Mouse (Mus musculus) bone marrow macrophage, adult 2 months (primary cell): ENCODE data around the gene Gpalpp1.

Experiments
- CTCF ChIP-seq: IDR thresholded peaks from 2 replicates; pipeline ENCODE4 v1.5.1; 2012; ENCODE audit warnings: low read depth, mild to moderate bottlenecking, low read length, moderate library complexity
- POLR2A ChIP-seq: IDR thresholded peaks from 2 replicates; pipeline ENCODE4 v1.6.1; 2012; ENCODE audit warnings: mild to moderate bottlenecking, low read depth, low read length, borderline replicate concordance

DNA sequence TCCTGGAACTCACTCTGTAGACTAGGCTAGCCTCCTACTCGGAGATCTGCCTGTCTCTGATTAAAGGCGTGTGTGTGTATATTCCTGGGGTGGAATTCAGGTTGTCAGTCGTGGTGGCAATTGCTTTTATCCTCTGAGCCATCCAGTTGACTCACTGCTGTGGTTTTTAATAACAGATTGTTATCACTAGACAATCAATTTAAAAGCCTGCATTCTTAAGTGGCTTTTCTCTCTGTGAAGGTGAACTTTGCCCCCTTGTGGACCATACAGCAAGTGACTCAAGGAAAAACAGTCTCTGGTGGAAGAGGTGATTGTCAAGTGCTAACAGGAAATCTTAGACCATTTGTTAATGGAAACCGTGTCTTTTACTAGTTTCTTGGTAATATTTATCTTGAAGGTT is 8.4 kb upstream of the Gpalpp1 start:
- TF ChIP-seq CTCF, result no peak
- no peak for TF ChIP-seq POLR2A
